Mouse (Mus musculus): Measurements from ENCODE around the gene Hfe.

GRCm38 (mm10) chr13:23749563-23750121 is 39.0 kb upstream of the Hfe start:
- no peak for TF ChIP-seq CTCF (conservative IDR thresholded peaks at IDR 0.05; ENCODE audit: low read length)
- TF ChIP-seq NANOG (IDR thresholded peaks at IDR 0.05; ENCODE audit: borderline replicate concordance, low read length), result no peak
- no peak for TF ChIP-seq POU5F1 (IDR thresholded peaks at IDR 0.05; ENCODE audit: borderline replicate concordance, low read length)
